Mouse (Mus musculus): ENCODE measurements at regions not wholly inside any gene's neighbourhood (a gene's known extent, or its start where the extent isn't known, plus 50 kb on each side); places are given as distances from the start of the nearest gene placed in this dataset.

DNA sequence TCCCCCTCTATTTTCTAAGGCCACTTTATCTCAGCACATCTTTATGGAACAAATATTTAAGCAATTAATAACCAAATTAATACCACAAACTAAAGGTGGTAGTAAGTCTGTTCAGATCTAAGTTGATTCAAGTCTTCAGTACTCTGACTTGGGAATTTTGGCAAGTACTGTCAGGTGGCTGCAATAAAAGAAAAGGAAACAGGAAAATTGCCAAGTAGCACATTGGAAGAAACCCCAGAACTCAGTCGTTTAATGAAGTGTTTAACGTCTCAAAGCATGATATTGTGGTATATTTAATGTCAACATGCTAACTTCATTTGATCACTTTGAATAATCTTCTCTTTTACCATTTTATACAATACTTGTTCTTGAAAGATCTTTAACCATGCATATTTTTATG, 142.2 kb downstream of the Gm11146 start:
- CTCF ChIA-PET: no interaction called here

DNA sequence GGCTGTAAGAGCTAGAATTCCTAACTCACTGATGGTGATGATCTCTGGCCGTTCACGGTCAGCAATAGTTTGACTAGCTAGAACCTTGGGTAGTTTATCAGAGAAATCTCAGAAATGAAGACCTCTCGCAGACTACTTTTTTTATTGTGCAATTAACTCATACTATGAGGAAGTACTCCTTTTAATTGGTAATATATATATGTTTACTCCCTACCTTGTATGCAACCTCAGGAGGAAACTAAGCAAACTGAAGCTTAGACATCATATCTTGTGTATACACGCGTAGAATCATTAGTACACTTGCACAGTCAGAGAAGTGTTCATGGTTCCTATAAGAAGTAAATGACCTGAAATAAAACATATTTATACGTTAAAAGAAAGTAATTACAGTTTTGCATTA, 157.2 kb downstream of the Gm11146 start:
- CTCF ChIA-PET: no interaction called here

DNA sequence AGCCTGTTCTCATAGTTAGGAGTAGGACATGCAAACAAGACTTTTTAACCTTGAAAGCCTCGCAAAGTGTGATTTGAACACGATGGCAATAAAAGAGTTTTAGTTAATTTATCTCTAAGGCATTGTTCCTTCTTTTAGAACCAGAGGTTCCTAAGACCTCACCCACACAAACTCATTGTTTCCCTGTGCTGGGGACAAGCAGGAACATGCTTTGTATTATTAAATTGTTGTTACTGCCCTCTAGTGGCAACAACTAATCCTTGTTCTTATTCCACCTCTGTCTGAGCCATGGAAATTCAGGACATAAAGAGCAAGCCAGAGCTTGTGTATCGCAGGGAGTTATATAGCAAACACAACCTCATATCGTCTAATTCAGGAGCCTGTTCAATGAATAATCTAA, 157.9 kb downstream of the Gm11146 start:
- CTCF ChIA-PET: no interaction called here

DNA sequence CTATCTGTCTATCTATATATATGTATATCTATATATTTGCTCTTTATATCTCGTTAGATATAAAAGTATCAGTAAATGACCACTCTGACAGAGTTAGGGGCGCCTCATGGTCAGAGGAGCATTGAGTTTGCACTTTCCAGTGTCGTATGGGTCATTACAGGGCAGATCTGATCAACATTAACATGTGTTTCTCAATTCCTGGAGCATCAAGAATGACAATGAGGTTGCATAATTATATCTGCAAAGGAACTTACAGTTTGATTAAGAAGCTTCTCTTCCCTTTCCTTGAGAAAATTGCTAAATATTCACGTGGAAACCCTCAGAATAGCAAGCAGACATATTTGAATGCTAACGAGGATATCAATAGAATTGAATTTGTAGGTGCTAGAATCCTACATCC, 158.6 kb downstream of the Gm11146 start:
- CTCF ChIA-PET: no interaction called here

DNA sequence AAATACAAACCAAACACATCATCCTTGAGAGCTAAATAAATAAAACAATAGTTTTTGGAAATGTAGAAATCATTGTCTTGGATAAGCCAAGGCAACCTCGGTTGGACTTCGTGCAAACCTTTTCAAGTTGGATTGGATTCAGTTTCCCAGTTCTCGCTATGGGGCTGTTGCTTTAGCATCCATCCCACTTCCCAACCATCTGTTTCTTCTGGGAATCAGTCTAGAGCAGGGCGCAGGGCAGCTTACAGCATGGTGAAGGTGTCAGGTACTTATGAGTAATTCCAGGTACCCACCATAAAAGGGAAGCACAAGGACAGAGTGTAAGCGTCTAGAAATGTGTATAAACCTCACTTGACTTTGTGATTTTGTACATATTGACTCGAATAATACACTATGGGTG, 159.0 kb downstream of the Gm11146 start:
- CTCF ChIA-PET: interaction anchor here (0.8 kb wide), 1 partner anchor 49 kb away, joined by 3 read pairs; no protein-coding TSS in a partner anchor

DNA sequence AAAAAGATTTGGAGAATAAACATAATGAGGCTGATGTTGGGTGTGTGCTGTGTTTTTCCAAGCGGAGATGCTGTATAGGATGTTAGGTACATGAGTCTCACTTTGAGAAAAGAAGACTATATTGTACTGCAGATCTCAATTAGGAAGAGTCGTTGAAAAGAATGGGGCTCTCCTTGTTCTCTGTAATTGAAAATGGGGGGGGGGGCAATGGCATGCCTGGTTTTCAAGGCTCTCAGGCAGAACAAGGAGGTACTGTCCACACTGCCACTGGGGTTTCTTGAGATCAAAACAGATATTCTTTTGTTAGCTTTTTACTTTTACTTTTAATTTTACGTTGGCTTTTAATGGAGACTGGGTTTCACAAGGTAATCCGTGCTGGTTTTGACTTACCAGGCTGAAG, 170.5 kb downstream of the Gm11146 start:
- CTCF ChIA-PET: no interaction called here

DNA sequence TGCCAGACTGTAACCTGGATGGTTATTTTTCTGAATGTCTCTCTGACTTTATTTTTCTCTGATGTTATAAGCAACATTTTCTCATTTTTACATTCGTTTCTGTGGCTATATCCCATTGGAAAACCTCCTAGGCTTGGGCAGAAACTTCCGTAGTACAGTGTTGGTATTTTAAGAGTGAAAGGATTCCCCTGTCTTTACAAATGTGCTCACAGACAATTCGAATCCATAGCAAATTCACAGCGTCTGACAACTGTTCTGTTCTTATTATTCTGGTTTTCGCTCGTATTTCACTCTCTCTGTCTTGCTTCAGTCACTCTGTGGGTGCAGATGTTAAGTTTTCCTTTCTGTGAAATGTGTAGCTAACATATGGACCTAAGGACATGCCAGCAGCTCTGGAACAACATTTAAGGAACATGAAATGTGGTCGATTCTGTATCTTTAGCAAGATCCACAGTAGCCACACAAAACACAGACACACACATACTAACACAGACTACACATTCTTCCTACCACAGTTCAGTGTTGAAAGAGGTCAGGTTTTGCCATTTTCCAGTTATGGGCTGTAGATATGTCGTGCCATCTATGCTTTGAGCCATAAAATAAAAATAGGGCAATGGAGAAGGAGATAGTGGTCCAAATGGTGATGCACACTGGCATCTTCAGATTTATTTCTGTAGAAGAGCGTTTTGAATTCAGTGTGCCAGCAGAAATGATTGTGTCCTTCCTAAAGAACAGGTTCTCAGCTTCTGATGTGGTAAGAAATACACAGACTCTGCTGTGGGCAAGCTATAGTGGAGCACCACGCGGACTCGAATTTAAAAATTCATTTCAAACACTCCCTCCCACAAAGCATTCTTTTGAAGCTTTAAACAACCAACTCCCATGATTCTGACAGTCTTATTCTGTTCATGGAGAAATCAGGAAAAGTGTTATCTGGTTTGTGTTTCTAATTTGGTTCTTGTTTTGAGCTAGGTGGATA, 179.2 kb downstream of the Gm11146 start:
- CTCF ChIA-PET: no interaction called here

DNA sequence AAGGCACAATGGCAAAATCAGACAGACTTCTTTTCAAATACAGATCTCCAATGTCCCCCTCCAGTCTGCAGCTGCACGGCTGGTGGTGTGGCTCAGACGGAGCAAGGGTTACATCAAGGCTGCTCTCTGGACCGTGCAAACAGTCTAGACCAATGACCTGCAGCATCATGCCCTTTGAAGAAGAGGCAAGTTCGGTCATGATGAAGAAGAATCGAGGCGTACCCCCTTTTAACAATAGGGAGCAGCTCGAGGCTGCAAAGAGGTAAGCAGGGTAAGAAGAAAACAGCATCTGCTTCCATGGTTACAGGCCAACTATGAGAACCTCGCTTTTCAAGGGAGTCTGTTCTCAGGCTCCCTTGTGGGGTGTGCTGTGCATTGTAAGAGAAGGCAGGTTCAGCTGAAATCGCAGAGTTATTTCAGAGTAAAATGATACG, 180.3 kb downstream of the Gm11146 start:
- CTCF ChIA-PET: no interaction called here

DNA sequence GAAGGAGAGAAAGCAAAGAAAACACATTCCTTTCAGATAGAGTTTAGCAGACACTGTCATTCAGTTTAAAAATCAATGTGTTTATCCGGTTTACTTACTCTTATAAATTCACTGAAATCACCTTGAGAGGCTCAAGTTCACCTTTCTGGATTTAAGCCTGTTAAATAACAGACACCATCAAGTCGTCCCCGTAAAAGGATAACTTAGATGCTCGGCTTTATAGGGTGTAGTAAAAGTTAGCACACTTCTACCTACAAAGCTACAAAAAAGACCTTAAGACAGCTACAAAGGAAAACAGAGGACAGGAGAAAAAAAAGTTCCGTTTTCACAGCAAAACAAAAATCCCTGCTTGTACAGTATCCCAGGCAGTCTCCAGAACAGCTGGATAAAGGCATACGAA, 180.9 kb downstream of the Gm11146 start:
- CTCF ChIA-PET: no interaction called here

DNA sequence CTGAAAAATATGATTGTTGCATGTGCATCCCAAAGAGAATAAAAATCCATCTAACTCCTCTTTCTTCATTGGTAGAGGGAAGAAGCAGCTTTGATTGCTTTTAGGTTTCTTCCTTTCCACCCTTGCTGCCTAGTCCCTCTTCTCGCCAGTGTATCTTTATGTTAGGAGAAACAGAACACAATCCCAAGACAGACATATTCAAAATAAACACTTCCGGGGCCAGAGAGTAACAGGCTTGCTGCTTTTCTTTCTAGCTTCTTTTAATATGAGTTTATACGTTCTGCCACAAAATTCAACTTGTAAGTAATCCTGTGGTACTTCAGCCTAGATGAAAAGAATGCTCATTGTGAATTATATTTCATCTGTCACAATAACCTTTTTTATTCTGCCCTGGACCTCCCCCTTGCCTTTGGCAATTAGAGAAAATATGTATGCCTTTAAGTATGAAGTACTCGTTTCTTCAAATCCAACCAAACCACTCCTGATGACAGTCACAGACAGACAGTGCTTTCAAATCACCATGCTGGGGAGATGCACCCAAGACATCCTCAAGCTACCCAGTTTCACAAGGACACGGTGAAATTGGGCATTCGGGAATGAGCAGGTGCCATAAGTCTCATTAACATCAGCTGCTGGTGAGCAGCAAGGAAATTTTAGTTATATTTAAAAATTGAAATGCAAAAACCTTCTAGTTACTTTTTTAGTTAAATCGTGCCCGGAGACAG, 181.6 kb downstream of the Gm11146 start:
- CTCF ChIA-PET: no interaction called here

DNA sequence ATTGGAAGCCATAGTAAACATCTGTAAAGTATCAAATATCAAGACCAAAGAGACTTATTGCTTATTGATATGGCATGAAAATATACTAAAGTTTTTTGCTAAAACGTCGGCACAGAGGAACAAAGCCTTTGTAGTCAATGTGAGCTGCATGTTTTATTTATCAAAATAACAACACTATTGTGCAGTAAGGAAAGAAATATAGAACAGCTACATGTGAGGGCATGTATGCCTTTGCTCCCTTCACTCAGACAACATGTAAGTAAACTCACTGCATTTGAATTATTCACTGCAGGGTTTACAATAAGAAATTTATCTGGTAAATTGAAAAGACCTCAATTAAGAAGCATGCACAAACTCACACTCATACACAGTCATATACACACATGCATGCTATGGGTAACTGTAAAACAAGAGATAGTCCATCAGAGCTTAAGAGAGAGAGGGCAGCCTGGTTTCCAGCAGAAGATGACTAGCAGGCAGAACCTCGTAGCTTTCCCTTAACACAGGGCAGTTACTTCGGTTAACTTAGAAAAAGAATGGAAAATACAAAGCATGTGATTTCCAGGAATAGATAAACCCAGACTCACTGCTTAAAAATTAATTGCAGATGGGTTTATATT, 182.7 kb downstream of the Gm11146 start:
- CTCF ChIA-PET: no interaction called here

DNA sequence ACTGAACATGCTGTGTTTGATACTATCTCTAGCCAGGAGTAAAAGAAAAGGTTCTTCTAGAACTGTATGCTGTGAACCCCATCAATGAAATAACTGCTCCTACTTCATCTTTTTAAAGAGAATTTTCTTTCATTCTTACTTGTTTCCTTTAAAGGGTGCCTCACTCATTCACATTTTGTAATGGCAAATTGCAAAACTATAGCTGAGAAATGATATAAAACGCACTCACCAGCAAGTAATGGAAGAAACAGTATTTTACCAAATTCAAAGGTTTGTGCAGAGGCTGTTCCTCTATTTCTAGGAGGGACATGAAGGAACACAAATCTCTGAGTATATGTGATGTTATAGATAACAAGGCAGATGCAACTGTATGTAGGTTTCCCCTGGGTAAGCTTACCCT, 183.4 kb downstream of the Gm11146 start:
- CTCF ChIA-PET: no interaction called here

DNA sequence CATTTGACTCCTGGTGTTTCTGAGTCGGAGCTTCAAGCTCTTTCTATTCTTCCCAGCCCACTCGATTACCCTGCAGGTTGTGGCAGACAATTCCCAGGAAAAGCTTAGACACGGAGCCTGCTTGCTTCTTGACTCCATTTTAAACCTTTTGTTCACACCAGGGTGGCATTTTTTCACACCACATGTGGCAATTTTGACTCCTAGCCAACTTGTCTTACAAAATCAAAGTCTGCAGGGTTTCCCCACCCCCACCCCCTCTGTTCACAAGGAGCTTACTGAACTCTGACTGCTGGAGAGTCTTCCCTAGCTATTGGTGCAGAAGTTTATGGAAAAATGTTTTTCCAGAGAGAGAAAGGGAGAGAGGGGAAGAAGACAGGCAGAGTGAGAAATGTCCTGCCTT, 184.1 kb downstream of the Gm11146 start:
- CTCF ChIA-PET: no interaction called here

DNA sequence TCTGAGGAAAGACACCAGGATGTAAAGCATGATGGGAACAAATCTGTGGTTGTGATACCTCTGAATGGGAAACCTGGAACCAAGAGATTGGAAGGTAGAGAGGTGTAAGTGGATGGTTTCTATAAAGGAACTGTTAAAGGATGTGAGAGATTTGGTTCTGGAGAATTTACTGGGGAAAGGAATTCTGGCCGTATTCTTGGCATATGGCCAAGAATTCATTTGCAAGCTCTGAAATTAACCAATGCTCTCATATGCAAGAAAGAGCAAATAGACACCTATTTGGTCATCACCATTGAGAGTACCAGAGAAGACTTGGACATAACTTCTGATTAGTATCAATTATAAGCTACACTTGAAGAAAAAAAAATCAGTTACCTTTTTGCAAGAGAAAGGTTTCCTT, 187.3 kb downstream of the Gm11146 start:
- CTCF ChIA-PET: no interaction called here

DNA sequence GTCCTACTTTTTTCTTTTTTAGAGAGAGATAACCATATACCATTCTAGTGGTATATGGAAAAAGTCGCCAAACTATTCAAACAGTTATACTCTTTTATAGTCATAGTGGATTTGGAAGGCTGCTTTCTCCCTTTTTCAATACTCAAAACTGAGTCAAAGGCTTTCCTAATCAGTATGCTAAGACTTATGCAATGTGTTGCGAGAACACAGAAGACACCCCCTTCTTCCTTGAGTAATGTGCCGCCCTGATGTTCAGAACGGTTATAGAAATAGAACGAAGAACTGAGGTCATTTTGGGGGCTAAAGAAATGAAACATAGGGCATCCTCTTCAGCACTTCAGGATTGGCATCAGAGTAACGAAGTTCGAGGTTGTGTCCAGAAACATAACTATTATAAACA, 192.7 kb downstream of the Gm11146 start:
- CTCF ChIA-PET: no interaction called here

DNA sequence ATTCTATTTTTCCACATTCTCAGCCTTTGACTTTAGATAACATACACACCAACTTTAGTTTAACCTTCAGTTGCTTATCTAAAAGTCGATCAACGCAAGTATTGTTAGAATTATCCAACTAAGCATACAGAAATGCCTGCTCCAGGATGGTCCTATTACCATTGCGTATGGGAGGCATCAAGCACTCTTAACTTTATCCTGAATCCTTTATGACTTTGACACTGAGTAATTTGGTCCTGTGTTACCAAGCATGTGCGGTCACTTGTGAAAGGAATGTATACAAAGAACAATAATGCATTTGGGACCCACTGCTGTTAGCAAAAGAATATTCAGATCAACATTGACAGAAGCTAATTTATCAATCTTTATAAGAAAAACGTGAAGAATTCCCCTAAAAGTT, 194.9 kb downstream of the Gm11146 start:
- CTCF ChIA-PET: no interaction called here

DNA sequence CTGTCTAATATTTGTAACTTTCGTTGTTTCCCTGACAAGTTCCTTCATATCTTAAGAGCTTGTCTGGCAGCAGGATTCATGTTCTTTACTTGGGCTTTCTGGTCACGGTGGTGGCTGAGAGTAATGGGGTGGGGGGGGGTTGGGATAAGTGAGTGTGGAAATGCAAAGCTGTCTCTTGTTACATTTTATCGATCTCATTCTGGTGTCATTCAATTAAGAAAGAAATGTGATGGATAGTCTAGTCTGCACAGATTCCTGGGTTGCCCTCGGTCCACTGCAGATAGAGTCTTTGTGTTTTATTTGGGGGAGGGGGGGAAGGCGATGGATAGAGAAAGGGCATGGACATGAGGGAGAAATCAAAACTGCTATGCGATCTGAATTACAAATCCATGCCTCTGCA, 196.0 kb downstream of the Gm11146 start:
- CTCF ChIA-PET: no interaction called here

DNA sequence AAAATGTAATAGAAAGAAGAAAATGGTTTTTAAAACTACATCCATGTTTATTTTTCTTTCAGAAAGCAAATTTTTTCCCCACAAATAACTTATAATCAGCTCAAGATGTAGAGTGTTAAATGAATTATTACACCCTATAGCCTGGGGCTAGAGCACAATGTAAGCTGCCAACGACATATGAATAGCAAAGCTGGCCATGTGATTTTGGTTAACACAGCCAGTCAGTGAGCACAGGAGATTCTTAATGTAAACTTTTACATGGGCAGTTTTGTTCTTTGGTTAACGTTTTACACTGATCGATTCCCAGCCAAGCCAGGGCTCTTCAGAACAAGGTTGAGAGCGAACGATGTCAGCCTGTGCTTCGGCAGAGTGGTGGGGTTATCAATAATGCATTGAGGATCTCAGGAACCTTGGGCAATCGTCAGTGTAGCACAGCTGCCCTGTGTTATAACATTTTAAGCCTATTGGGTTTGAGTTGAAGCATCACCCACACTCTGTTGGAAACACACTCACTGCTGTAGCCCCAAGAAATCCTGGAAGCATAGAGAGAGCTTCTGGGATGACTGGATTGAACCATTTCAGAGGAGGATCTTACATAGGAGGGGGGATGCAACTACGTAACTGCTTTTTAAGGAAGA, 196.6 kb downstream of the Gm11146 start:
- CTCF ChIA-PET: no interaction called here

DNA sequence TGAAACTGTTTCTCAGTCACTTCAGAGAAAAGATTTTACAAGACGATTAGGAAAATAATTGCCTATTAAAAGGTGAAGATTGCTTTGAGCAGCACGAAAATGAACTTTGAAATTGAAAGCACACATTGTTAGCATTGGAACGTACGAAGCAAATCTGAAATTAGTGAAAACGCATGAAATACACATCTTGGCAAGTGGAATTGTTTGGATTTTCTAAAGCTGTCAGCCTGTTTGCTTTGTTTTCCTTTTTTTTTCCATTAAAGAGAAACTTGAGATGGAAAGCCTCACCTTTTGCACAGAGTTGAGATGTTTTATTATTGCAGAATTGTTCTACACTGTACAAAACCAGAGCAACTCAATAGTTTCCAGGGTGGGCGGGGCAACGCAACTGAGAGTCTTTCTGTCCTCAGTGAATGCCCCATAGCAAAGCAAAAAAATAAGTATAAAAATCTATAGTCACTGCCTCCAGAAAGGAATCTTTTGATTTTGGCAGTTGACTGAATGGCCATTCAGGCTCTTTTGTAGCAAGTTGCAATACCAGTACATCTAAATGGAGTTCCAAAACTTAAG, 199.1 kb downstream of the Gm11146 start:
- CTCF ChIA-PET: no interaction called here

DNA sequence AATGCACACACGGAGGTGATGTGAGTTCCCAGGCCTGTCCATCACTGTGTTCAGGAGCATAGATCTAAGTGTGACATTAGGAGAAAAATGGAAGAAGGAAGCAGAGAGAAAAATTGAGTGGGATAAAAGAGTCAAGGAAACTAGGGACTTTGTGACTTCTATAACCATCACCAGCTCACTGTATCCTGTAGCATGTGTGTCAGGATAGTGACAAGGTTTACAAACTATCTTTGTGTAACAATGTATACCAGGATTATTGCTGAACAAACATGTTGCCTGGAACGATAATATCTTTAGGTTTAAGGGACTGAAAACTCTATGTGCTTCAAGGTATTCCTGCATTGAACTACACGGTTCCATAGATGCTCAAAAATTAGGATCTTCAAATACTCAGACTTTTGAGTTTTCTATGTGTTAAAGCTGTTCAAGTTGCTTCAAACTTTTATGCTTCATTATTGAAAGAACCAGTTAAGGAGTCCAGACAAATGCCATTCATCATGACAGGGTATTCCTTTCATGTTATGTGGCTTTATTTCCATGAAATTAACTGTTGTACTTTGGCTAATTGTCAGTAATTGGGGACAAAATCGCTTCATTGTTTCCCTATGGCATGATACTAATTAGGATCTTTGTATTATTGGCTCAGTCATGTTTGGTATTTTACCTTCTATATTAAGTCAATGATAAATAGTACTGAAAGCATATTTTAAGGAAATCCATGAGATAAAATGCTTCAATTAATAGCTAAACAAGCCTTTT, 200.5 kb downstream of the Gm11146 start:
- CTCF ChIA-PET: no interaction called here

DNA sequence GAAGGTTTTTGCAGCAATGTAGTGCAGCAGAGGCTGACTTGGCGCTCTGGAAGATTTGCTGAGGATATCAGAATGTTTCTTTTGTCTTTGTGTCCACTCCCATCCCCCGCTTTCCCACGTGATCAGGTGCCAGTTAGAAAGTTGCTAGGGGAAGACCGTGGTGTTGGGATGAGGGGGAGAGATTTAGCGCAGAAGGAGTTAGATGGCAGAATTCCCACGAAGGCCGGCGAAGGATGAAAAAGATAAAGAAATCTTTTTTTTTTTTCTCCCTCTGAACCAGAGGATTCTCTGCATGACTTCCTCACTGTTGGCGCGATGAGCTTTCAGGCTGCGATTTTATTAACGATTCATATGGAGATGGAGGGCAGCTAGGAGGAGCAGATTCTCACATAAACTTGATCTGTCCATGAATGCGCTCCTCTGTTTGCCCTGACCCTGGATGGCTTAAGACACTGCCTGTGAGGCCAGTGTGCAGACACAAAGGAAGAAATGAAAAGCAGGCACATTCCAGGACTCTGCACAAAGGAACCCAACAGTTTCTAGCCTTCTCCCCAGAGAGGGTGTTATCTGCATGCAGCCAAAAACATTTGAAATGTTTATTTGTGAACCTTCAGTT, 201.5 kb downstream of the Gm11146 start:
- CTCF ChIA-PET: no interaction called here
